Mouse (Mus musculus): ENCODE data around the gene Pgm3. TPM values are rescaled to one million over a fixed set of nuclear protein-coding genes. Genes with fewer than 3 reads are reported as not detected.

The Pgm3 gene
- polyA plus RNA-seq, 1 experiment from 2014 or later: 49.1 TPM

Other genes starting within 250 kb of the Pgm3 start
- gene Ube2cbp, start 106.9 kb downstream of the Pgm3 start, polyA plus RNA-seq (2015; fragmentation: Nextera tagmentation; extraction: Ambion mirVana): 4.0 and 4.7 TPM in 2 replicates
- 9.9 and 10.5 TPM in 2 replicates for gene Dop1a, start 104.7 kb downstream of the Pgm3 start, polyA plus RNA-seq (2015; fragmentation: Nextera tagmentation; extraction: Ambion mirVana)
- 2.9 and 3.0 TPM in 2 replicates for gene Rwdd2a, start 149 bp upstream of the Pgm3 start, polyA plus RNA-seq (2015; fragmentation: Nextera tagmentation; extraction: Ambion mirVana)
- gene Me1, start 124.1 kb upstream of the Pgm3 start, polyA plus RNA-seq (2015; fragmentation: Nextera tagmentation; extraction: Ambion mirVana): 23.5 and 23.9 TPM in 2 replicates
- gene Prss35, start 171.8 kb upstream of the Pgm3 start, polyA plus RNA-seq (2015; fragmentation: Nextera tagmentation; extraction: Ambion mirVana): 15.2 and 16.0 TPM in 2 replicates